Mouse (Mus musculus) liver, embryonic 16.5 days (tissue): ENCODE measurements at regions not wholly inside any gene's neighbourhood (a gene's known extent, or its start where the extent isn't known, plus 50 kb on each side); places are given as distances from the start of the nearest gene placed in this dataset.

ENCODE experiments used
- ATAC-seq: fragments of 200-750 bp; cut with Nextera tagmentation; 2 replicates; pipeline ENCODE4 v1.8.0; 2017; ENCODE audit warnings: low read depth, mild to moderate bottlenecking, moderate number of reproducible peaks, moderate library complexity
- H3K27ac ChIP-seq: fragments of 300-500 bp; sonication (generic); 2 replicates; pipeline ENCODE4 v1.5.1; 2014; ENCODE audit warnings: mild to moderate bottlenecking, low read length
- H3K27me3 ChIP-seq: fragments of 300-500 bp; sonication (generic); 2 replicates; pipeline ENCODE4 v1.6.1; 2014; ENCODE audit warnings: low read depth, low read length, mixed read lengths; ENCODE audit not compliant: control insufficient read depth, insufficient read depth
- H3K36me3 ChIP-seq: fragments of 300-500 bp; sonication (generic); 2 replicates; pipeline ENCODE4 v1.6.1; 2014; ENCODE audit warnings: mild to moderate bottlenecking; ENCODE audit not compliant: control insufficient read depth, insufficient read depth
- H3K4me1 ChIP-seq: fragments of 300-500 bp; sonication (generic); 2 replicates; pipeline ENCODE4 v1.6.1; 2014; ENCODE audit warnings: low read depth, low read length, mixed read lengths; ENCODE audit not compliant: control insufficient read depth
- H3K4me2 ChIP-seq: fragments of 300-500 bp; sonication (generic); 2 replicates; pipeline ENCODE4 v1.6.1; 2014; ENCODE audit warnings: low read depth, low read length, mixed read lengths
- H3K4me3 ChIP-seq: fragments of 300-500 bp; sonication (generic); 2 replicates; pipeline ENCODE4 v1.5.1; 2014; ENCODE audit warnings: low read depth, mild to moderate bottlenecking, low read length
- H3K9ac ChIP-seq: fragments of 300-500 bp; sonication (generic); 2 replicates; pipeline ENCODE4 v1.6.1; 2014; ENCODE audit warnings: low read depth, low read length
- H3K9me3 ChIP-seq: fragments of 300-500 bp; sonication (generic); replicated peaks from 2 replicates; pipeline ENCODE4 v1.6.1; 2016; ENCODE audit warnings: low read length; ENCODE audit not compliant: control insufficient read depth
- WGBS: fragments of 180-500 bp; shearing (Covaris S2); extraction: QIAGEN DNeasy Blood & Tissue Kit; methylation state at CpG from one replicate; pipeline ENCODE4 v1.1.7; 2014; ENCODE audit not compliant: insufficient replicate concordance; 5-methylcytosine and 5-hydroxymethylcytosine counted together

DNA sequence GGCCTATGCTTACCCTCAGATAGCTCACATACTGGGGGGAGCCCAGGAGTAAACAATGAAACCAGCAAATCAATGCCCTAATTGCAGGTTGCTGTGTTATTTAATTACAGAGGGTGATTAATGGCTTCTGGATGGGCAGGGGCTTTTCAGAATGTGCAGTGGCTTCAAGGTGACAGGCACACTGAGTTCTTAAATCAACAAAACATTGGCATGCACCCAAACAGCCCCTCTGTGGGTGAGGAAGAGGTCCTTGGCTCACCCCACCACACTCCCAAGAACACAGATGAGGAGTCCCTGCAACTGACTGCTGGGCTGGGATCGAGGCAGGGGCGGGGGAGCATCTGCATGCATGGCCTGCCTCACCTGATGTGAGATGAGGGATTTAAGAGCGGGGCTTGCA, 255.5 kb downstream of the Cryba4 start:
- Histone ChIP-seq H3K9ac (no peak overlapping the region), H3K9me3 (no peaks in the 10 kb centered on the region), H3K4me1 (no peaks in the 10 kb centered on the region), H3K4me3 (no peak overlapping the region), H3K36me3 (no peaks in the 10 kb centered on the region), H3K27me3 (no peaks in the 10 kb centered on the region), H3K4me2 (no peak overlapping the region), H3K27ac (no peak overlapping the region)
- no peak for ATAC-seq
- 40% methylated on average over 3 of the region's 3 CpGs for WGBS

GRCm38 (mm10) chr5:112001742-112002701, 250.3 kb downstream of the Cryba4 start:
- H3K27ac ChIP-seq: no peak overlapping the region
- H3K36me3 ChIP-seq: no peaks in the 10 kb centered on the region
- H3K9me3 ChIP-seq: no peaks in the 10 kb centered on the region
- no peak for ATAC-seq
- H3K4me1 ChIP-seq: no peaks in the 10 kb centered on the region
- no peaks in the 10 kb centered on the region for H3K27me3 ChIP-seq
- H3K4me2 ChIP-seq: no peak overlapping the region
- H3K9ac ChIP-seq: no peak overlapping the region
- H3K4me3 ChIP-seq: no peak overlapping the region
- 26% methylated on average over 32 of the region's 32 CpGs for WGBS

DNA sequence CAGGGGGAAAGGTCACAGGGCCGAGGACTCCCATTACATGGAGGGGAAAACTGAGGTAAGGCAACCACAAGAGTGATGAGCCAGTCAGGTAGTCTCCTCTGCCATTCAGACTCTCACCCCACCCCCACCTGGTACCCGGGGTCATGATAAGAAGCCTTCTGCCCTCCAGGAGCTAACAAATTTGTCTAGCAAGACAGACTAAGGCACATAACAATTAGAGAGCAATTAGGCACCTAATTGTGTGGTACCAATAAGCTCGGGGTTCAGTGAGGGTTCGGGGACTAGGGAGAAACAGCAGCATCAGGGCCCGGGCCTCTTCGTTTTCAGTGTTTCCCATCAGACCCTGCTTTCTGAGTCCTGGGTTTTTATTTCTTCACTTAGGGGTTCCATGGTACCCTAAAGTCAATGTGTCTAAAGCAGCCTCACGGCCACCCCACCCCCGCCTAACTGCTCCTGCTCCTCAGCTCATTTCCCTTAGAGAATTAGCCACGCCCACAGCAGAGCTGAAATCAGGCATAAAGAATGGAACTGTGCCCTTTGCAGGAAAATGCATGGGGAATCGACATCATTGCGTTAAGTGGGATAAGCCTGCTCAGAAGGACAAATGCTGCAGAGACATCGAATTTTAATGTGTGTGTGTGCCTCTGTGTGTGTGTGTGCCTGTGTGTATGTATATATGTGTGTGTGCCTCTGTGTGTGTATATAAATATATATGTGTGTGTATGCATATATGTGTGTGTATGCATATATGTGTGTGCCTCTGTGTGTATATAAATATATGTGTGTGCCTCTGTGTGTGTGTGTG, 249.3 kb downstream of the Cryba4 start:
- Histone ChIP-seq H3K36me3 (no peaks in the 10 kb centered on the region), H3K27me3 (no peaks in the 10 kb centered on the region), H3K4me3 (no peak overlapping the region), H3K4me1 (no peaks in the 10 kb centered on the region), H3K9ac (no peak overlapping the region), H3K4me2 (no peak overlapping the region), H3K27ac (no peak overlapping the region), H3K9me3 (no peaks in the 10 kb centered on the region)
- WGBS: 49% methylated on average over 12 of the region's 12 CpGs
- no peak for ATAC-seq

GRCm38 (mm10) chr5:112004041-112004440, 248.3 kb downstream of the Cryba4 start:
- H3K36me3 ChIP-seq: no peaks in the 10 kb centered on the region
- 46% methylated on average over 3 of the region's 3 CpGs for WGBS
- H3K4me3 ChIP-seq: no peak overlapping the region
- H3K4me1 ChIP-seq: no peaks in the 10 kb centered on the region
- H3K9ac ChIP-seq: no peak overlapping the region
- no peak overlapping the region for H3K27ac ChIP-seq
- no peak overlapping the region for H3K4me2 ChIP-seq
- H3K27me3 ChIP-seq: no peaks in the 10 kb centered on the region
- H3K9me3 ChIP-seq: no peaks in the 10 kb centered on the region
- no peak for ATAC-seq

GRCm38 (mm10) chr5:112012505-112013164, 239.7 kb downstream of the Cryba4 start:
- 11% methylated on average over 9 of the region's 9 CpGs for WGBS

GRCm38 (mm10) chr5:112018925-112019324, 233.4 kb downstream of the Cryba4 start:
- WGBS: 52% methylated on average over 7 of the region's 7 CpGs
- Histone ChIP-seq H3K27ac (no peak overlapping the region), H3K4me2 (no peak overlapping the region), H3K27me3 (no peaks in the 10 kb centered on the region), H3K9me3 (no peaks in the 10 kb centered on the region), H3K9ac (no peak overlapping the region), H3K4me1 (no peaks in the 10 kb centered on the region), H3K36me3 (no peaks in the 10 kb centered on the region), H3K4me3 (no peak overlapping the region)
- no peak for ATAC-seq

More at GRCm38 (mm10) chr5:112012505-112013164, 239.7 kb downstream of the Cryba4 start:
- ATAC-seq: no peak
- no peaks in the 10 kb centered on the region for H3K4me1 ChIP-seq
- H3K4me2 ChIP-seq: no peak overlapping the region
- H3K4me3 ChIP-seq: no peak overlapping the region
- no peak overlapping the region for H3K27ac ChIP-seq
- H3K36me3 ChIP-seq: no peaks in the 10 kb centered on the region
- no peak overlapping the region for H3K9ac ChIP-seq
- H3K27me3 ChIP-seq: no peaks in the 10 kb centered on the region
- no peaks in the 10 kb centered on the region for H3K9me3 ChIP-seq

DNA sequence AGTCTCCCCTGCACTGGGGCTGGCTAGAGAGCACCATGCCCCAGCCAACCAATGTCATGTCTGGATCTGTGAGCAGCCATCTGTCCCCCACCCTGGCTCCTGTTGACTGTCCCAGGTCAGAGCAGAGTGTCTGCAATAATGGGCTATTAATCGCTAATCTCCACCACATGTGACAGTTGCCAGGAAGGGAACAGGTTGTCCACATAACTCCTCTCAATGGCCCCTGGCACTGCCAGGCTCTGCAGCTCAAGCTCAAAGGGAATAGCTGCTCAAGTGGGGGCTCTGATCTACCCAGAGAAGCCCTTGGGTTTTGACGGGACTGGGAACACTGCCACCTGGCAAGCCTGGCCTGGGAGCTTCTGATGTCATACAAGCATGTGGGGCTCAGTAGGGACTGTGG, 231.4 kb downstream of the Cryba4 start:
- Histone ChIP-seq H3K4me1 (no peaks in the 10 kb centered on the region), H3K27ac (no peak overlapping the region)
- 63% methylated on average over 2 of the region's 2 CpGs for WGBS

DNA sequence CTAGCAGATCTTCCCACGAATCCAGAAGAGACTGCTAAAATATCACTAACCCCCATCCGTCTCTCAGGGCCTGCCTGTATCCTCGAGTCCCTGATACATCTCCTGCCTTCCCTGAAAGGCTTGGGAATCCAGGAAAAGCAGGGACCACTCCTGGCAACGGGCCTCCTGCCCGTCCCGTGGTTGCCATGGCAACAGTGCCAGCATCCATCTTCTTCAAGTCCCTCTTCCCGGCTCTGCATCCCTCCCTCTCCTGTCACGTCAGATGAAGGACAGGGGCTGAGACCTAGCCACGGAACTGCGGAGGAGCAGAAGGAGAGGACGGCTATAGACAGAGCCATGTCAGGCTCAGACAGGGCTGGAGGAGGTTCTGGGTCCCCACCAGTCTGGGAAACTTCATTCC, 222.4 kb downstream of the Cryba4 start:
- Histone ChIP-seq H3K4me1 (no peaks in the 10 kb centered on the region), H3K27me3 (no peaks in the 10 kb centered on the region), H3K4me3 (no peak overlapping the region), H3K9ac (no peak overlapping the region), H3K9me3 (no peaks in the 10 kb centered on the region), H3K4me2 (no peak overlapping the region), H3K36me3 (no peaks in the 10 kb centered on the region), H3K27ac (no peak overlapping the region)
- ATAC-seq: no peak
- WGBS: 44% methylated on average over 11 of the region's 11 CpGs

More for the DNA sequence above, 231.4 kb downstream of the Cryba4 start:
- Histone ChIP-seq H3K4me3 (no peak overlapping the region), H3K9ac (no peak overlapping the region), H3K27me3 (no peaks in the 10 kb centered on the region), H3K36me3 (no peaks in the 10 kb centered on the region), H3K4me2 (no peak overlapping the region), H3K9me3 (no peaks in the 10 kb centered on the region)
- no peak for ATAC-seq
